Mouse (Mus musculus) activated CD4-positive, CD25-positive, alpha-beta regulatory T cell, adult 4 months (primary cell): Measurements from ENCODE around the gene Dapk3. TPM values are rescaled to one million over a fixed set of nuclear protein-coding genes. Genes with fewer than 3 reads are reported as not detected.
"Not testable (repeated sequence)": the region's sequence is repeated elsewhere in the genome, so short reads cannot be mapped to it uniquely, and the experiment has no call there.

ENCODE experiments used
- ATAC-seq: one replicate; pipeline ENCODE4 v1.8.0; 2017
- polyA plus RNA-seq, 2 experiments: library from polyadenylated mRNA; unstranded; fragments of 100-300 nt; shearing (Covaris generic); gene quantifications; one replicate each; pipeline ENCODE4 v1.2.1; 2017

The Dapk3 gene
- polyA plus RNA-seq, 2 experiments from 2014 or later, result 4.1 to 4.9 TPM

DNA sequence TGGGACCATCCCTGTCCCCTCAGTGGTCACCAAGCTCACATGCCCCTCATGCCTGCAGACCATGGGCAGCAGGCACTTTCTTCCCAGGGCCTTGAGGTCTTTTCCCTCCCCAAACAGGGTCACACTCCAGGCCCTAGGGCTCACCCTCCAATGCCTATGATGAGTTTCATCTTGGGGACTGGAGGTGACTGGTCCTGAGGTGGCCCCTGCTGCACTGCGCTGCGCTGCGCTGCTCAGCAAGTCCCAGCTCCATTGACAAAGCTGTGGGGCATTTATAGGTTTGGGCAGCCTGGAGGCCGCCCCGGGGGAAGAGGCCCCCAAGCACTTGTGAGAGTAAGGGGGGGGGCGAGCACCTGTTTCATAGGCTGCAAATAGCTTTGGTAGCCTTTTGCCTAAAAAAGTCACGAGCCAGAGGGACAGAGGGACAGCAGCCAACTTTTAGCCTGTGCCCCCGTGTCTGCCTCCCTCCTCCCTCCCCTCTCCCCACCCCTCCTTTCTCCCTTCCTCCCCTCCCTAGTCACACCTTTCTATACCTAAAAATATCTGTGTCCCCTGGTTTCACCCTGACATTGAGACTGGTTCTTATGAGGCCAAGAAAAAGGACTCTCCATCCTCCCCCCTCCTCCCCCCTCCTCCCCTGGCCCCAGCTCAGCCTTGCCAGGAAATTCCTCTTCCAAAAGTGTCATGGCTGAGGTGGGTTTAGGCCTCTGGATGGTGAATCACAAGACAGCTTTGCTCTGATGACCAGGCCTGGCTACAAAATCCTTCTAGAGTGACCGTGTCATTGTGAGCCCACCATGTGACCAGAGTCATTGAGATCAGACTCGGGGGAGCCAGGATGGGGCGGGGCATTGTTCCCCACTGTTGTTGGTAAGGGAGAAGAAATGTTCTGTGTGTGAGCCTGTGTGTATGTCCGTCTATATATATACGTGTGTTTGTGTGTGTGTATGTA, 19.3 kb downstream of the Dapk3 start, which contains the start of gene Nmrk2:
Nmrk2 (minus strand) TSS at position 245 of the 952 bp plus-strand sequence.
- ATAC-seq, result no peak

DNA sequence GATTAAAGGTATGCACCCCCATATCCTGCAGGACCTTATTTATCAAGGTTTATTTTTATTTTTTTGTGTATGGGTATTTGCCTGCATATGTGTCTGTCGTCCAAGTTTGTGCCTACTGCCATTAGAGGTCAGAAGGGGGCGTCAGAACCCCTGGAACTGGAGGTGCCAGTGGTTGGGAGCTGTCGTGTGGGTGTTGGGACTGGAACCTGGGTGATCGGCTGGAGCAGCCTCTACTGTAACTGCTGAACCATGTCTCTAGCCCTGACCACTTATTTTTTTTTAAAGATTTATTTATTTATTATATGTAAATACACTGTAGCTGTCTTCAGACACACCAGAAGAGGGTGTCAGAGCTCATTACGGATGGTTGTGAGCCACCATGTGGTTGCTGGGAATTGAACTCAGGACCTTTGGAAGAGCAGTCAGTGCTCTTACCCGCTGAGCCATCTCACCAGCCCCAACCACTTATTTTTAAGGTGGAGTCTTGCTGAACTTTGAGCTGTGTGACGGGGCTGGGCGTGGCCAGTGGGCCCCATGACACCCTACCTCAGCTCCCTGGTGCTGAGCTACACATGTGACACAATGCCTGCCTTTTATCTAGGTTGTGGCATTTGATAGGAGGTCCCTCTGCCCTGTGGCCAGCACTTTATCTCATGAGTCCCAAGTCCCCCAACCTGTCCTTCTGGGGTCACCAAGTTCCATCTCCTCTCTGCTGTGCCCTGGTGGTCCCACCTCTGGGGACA, 20.3 kb downstream of the Dapk3 start:
- ATAC-seq, result no peak

DNA sequence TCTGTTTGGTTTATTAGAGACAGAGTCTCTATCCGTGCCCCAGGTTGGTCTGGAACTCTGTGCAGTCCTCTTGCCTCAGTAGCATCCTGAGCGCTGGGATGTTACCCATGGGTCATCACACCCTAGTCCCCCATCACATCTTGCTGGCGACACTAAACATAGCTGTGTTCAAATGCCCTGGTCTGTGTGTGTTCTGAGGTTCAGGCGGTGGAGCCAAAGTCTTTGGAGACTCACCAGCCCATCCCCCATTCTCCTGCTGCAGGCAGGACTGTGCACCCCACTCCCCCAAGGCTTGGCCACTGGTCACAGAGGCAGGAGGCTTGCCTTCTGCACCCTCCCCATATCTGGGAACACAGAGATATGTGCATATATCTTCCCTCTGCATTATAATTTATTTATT, 21.3 kb downstream of the Dapk3 start:
- ATAC-seq, result no peak

GRCm38 (mm10) chr10:81210154-81210553, 27.3 kb downstream of the Dapk3 start:
- ATAC-seq, result no peak

DNA sequence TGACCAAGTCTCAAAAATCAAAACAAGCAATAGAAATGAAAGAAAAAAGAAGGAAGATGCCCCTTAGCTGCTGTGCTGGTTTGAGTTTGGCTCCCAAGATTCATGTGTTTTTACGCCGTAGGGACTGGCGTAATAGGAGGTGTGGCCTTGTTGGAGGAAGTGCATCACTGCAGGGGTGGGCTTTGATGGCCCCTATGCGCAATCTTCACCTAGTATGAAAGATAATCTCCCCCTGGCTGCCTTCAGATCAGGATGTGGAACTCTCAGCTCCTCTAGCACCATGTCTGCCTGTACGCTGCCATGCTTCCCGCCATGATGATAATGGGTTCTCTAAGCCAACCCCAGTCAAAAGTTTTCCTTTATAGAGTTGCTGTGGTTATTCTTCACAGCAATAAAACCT, 33.5 kb downstream of the Dapk3 start:
- ATAC-seq, result no peak

- ATAC-seq, result no peak
Observed at GRCm38 (mm10) chr10:81216810-81217209, 34.0 kb downstream of the Dapk3 start.

DNA sequence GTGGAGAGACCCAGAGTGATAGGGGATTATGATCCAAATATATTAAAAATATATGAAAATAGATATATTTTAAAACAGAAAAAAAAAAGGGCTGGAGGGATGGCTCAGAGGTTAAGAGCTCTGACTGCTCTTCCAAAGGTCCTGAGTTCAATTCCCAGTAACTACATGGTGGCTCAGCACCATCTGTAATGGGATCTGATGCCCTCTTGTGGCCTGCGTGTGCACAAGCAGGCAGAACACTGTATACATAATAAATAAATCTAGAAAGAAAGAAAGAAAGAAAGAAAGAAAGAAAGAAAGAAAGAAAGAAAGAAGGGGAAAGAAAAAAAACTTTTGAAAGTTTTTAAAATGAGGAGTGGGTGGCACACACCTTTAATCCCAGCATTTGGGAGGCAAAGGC, 34.5 kb downstream of the Dapk3 start:
- not testable (repeated sequence) for ATAC-seq

DNA sequence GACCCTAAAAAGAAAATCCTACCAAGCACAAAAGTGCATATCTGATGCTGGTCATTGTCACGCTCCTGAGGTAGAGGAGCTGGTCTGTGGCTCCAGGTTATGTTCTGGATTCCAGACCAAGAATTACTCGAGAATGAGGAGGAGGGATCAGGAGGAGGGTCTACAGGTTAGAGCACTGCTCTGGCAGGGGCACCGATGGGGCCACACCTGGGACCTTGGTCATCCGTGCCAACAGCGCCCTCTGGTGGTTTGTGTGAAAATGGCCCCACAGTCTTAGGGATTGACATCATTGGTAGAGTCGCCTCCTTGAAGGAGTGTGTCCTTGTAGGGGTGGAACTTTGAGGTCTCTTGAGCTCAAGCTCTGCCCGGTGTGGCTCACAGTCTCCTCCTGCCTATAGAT, 35.2 kb downstream of the Dapk3 start:
- peak; percentile 54 for ATAC-seq

GRCm38 (mm10) chr10:81221402-81222015, 38.7 kb downstream of the Dapk3 start:
- ATAC-seq, result no peak

- not testable (repeated sequence) for ATAC-seq
Observed at GRCm38 (mm10) chr10:81223731-81224130, 40.9 kb downstream of the Dapk3 start.

- peak; percentile 17 for ATAC-seq
Observed at GRCm38 (mm10) chr10:81229735-81230437, 47.1 kb downstream of the Dapk3 start.

- peak; percentile 49 for ATAC-seq
Observed at GRCm38 (mm10) chr10:81230438-81231332, 47.9 kb downstream of the Dapk3 start, which contains the start of gene Atcay. Atcay (minus strand) TSS chr10:81230833.

DNA sequence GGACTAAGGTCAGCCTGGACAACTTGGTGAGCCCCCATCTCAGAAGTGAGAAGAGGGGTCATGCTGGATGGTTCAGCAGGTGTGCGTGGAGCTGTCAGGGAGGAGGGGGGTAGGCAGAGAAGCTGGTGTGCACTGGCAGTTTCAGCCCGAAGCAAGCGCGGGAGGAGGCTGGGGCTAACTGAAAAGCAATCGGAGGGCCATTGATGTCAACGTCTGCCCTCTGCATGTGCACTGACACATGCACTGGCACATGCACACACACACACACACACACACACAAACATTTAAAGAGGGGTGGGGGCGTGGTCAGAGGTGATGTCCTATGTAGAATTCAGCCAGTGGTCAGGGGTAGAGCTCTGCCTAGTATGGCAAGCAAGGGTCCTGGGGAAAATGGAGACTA, 48.6 kb downstream of the Dapk3 start:
- no peak for ATAC-seq

- ATAC-seq, result peak; percentile 86
Observed at GRCm38 (mm10) chr10:81232580-81233225, 49.9 kb downstream of the Dapk3 start, which contains the start of gene Zfr2. Zfr2 (plus strand) TSS chr10:81233155.

DNA sequence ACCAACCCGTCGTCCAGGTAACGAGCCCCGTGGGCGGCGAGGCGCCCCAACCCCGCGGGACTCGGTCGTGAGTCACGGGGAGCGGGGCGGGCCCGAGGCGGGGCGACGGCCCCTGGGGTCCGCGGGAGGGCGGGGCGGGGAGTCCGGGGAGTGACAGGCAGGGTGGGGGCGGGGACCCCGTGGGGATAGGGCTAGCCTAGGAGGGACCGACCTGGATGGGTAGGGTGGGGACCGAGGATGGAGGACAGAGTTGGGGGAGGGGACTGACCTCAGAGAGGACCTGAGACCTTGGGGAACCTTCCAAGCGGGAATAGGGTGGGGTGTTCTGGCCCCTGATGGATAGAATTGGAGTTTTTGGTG, 50.4 kb downstream of the Dapk3 start:
- ATAC-seq, result no peak

DNA sequence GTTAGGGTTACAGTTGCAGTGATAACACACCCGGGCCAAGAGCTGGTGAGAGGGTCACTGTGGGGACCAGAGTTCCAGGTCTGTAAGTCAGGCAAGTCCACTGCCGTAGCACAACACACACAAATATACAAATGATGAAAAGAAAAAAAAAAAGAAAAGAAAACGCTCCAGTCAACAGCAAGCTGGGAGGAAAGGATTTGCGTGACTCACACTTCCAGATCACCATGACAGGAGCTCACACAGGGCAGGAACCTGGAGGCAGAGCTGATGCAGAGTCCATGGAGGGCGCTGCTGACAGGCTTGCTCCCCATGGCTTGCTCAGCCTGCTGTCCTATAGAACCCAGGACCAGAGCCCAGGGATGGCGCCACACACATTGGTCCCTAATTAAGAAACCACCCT, 51.4 kb downstream of the Dapk3 start:
- no peak for ATAC-seq

GRCm38 (mm10) chr10:81236471-81237268, 53.9 kb downstream of the Dapk3 start:
- ATAC-seq, result no peak

- ATAC-seq, result no peak
Observed at GRCm38 (mm10) chr10:81238618-81239017, 55.8 kb downstream of the Dapk3 start.

DNA sequence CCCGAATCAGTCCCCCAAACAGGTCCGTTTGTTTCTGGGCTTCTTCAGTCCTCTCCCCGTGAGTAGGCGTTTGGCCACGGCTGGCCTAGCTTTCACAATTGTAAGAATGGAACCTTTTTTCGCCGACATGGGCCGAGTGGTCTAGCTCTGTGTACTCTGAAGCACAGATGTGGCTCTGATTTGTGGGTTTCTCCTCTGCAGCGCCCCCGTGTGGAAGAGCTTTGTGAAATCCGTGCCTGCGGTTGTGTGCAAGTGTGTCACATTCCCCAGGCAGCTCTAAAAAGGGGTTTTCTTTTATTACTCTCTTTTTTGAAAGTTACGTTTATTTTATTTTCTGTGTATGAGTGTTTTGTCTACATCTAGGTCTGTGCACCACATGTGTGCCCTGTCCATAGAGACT, 58.1 kb downstream of the Dapk3 start:
- ATAC-seq, result no peak

GRCm38 (mm10) chr10:81242021-81242420, 59.2 kb downstream of the Dapk3 start:
- no peak for ATAC-seq
